8 mouse cellular contexts compared by ENCODE assay signal in genomic region chr5:134677491-134677890, GRCm38 (mm10). TPM values are rescaled to one million over a fixed set of nuclear protein-coding genes. Genes with fewer than 3 reads are reported as not detected.
DNase-seq lines count a peak whose midpoint lies in the region; ATAC-seq and TF ChIP-seq lines count a peak whose summit lies in the region.

No protein-coding gene starts in this region.

- H3K27ac ChIP-seq in gastrocnemius, adult 2 months: peak overlapping the region; percentile 73
- 0 out of 2 replicates have a peak overlapping the region, but pooled peaks have one; percentile 90 for H3K27ac ChIP-seq in kidney, embryonic 15.5 days
- H3K27ac ChIP-seq in neural tube, embryonic 13.5 days (replicated peaks): peak overlapping the region; percentile 90; the same call in 1 of the 2 replicates
- no peak overlapping the region for H3K27ac ChIP-seq in neural tube, embryonic 15.5 days (replicated peaks)
- no peak overlapping the region for H3K27ac ChIP-seq in stomach, postnatal 0 days (replicated peaks)

- H3K9me3 ChIP-seq in kidney, embryonic 15.5 days (replicated peaks): no peaks in the 10 kb centered on the region
- H3K9me3 ChIP-seq in neural tube, embryonic 13.5 days: no peaks in the 10 kb centered on the region
- no peaks in the 10 kb centered on the region for H3K9me3 ChIP-seq in neural tube, embryonic 15.5 days (replicated peaks)
- H3K9me3 ChIP-seq in stomach, postnatal 0 days (ENCODE audit: control insufficient read depth, low read length): no peaks in the 10 kb centered on the region

- no peaks in the 10 kb centered on the region for H3K27me3 ChIP-seq in kidney, embryonic 15.5 days
- no peaks in the 10 kb centered on the region for H3K27me3 ChIP-seq in neural tube, embryonic 13.5 days
- no peaks in the 10 kb centered on the region for H3K27me3 ChIP-seq in neural tube, embryonic 15.5 days (replicated peaks)
- H3K27me3 ChIP-seq in stomach, postnatal 0 days (ENCODE audit: control insufficient read depth, insufficient read depth, low read length): no peaks in the 10 kb centered on the region

- peak overlapping the region; percentile 69 for H3K4me3 ChIP-seq in gastrocnemius, adult 2 months
- no peak overlapping the region for H3K4me3 ChIP-seq in kidney, embryonic 15.5 days (replicated peaks)
- H3K4me3 ChIP-seq in neural tube, embryonic 13.5 days: no peak overlapping the region
- H3K4me3 ChIP-seq in neural tube, embryonic 15.5 days (replicated peaks): no peak overlapping the region
- H3K4me3 ChIP-seq in stomach, postnatal 0 days (ENCODE audit: low read depth, low read length): peak overlapping the region; percentile 0; the same call in 1 of the 2 replicates

- ATAC-seq in kidney, embryonic 15.5 days (replicated peaks; ENCODE audit: low FRiP score): no peak
- no peak for ATAC-seq in neural tube, embryonic 13.5 days (ENCODE audit: low read depth)
- no peak for ATAC-seq in neural tube, embryonic 15.5 days (ENCODE audit: low FRiP score)
- no peak for ATAC-seq in stomach, postnatal 0 days (ENCODE audit: low FRiP score, low TSS enrichment)

- WGBS in kidney, embryonic 15.5 days: 85% methylated on average over 5 of the region's 5 CpGs
- WGBS in neural tube, embryonic 13.5 days: 94% methylated on average over 5 of the region's 5 CpGs
- 88% methylated on average over 5 of the region's 5 CpGs for WGBS in neural tube, embryonic 15.5 days
- WGBS in stomach, postnatal 0 days: 88% methylated on average over 5 of the region's 5 CpGs

- TF ChIP-seq CTCF in gastrocnemius, adult 2 months (IDR thresholded peaks at IDR 0.05): no peak
- TF ChIP-seq CTCF in stomach, postnatal 0 days (IDR thresholded peaks at IDR 0.05; ENCODE audit: low read depth): no peak

- H3K36me3 ChIP-seq in kidney, embryonic 15.5 days: peaks cover 6% of the 10 kb centered on the region; the same call in 1 of the 2 replicates
- peaks cover 40% of the 10 kb centered on the region for H3K36me3 ChIP-seq in neural tube, embryonic 13.5 days
- peaks cover 7% of the 10 kb centered on the region for H3K36me3 ChIP-seq in neural tube, embryonic 15.5 days
- H3K36me3 ChIP-seq in stomach, postnatal 0 days (ENCODE audit: control insufficient read depth, insufficient read depth, low read length): no peaks in the 10 kb centered on the region

- no peak for TF ChIP-seq EP300 in stomach, postnatal 0 days (optimal IDR thresholded peaks at IDR 0.05)

- intact Hi-C loops in gastrocnemius, adult 2 months (cut with DNase I): no loop called here
- intact Hi-C loops in gastrocnemius, postnatal 14 days (cut with DNase I; ENCODE audit: low total_unique reads): no loop called here

- peaks cover 47% of the 10 kb centered on the region for H3K4me1 ChIP-seq in kidney, embryonic 15.5 days
- peaks cover 60% of the 10 kb centered on the region for H3K4me1 ChIP-seq in neural tube, embryonic 13.5 days (replicated peaks)
- H3K4me1 ChIP-seq in neural tube, embryonic 15.5 days: peaks cover 43% of the 10 kb centered on the region
- peaks cover 15% of the 10 kb centered on the region for H3K4me1 ChIP-seq in stomach, postnatal 0 days (replicated peaks; ENCODE audit: control insufficient read depth, insufficient read depth)

- no peak overlapping the region for H3K4me2 ChIP-seq in kidney, embryonic 15.5 days
- H3K4me2 ChIP-seq in neural tube, embryonic 13.5 days: no peak overlapping the region; the same call in 1 of the 2 replicates
- no peak overlapping the region for H3K4me2 ChIP-seq in neural tube, embryonic 15.5 days
- H3K4me2 ChIP-seq in stomach, postnatal 0 days (replicated peaks; ENCODE audit: low read depth): 0 out of 2 replicates have a peak overlapping the region, but pooled peaks have one; percentile 25

- no peak overlapping the region for H3K9ac ChIP-seq in kidney, embryonic 15.5 days
- no peak overlapping the region for H3K9ac ChIP-seq in neural tube, embryonic 13.5 days
- H3K9ac ChIP-seq in neural tube, embryonic 15.5 days (replicated peaks): no peak overlapping the region
- H3K9ac ChIP-seq in stomach, postnatal 0 days (ENCODE audit: low read length): no peak overlapping the region; the same call in 1 of the 2 replicates

- DNase-seq in gastrocnemius, adult 2 months: no peak
- no peak for DNase-seq in gastrocnemius, postnatal 14 days
- DNase-seq in kidney, adult 8-10 months: no peak
- no peak for DNase-seq in stomach, postnatal 0 days (ENCODE audit: low spot score)
- no peak for DNase-seq in layer of hippocampus, postnatal 10 days (ENCODE audit: low spot score in 2 of 2)

RNA-seq across cellular contexts. Expression of gene Limk1, which starts 10.9 kb away (rescaled TPM):
- 1 to 10 TPM; 1.5 to 2.2 TPM for total RNA-seq in gastrocnemius, adult 2 months (2021)
- 1 to 10 TPM; 5.5 to 7.2 TPM for total RNA-seq in gastrocnemius, postnatal 14 days (2021)
- 4.9 and 5.9 TPM in 2 replicates for polyA plus RNA-seq in kidney, embryonic 15.5 days (2015; fragmentation: Nextera tagmentation; extraction: Ambion mirVana)
- polyA plus RNA-seq in neural tube, embryonic 13.5 days (2015; fragmentation: Nextera tagmentation; extraction: Ambion mirVana): 20.3 and 21.3 TPM in 2 replicates
- 22.7 and 27.1 TPM in 2 replicates for polyA plus RNA-seq in neural tube, embryonic 15.5 days (2015; fragmentation: Nextera tagmentation; extraction: Ambion mirVana)
- polyA plus RNA-seq in stomach, postnatal 0 days (2015; fragmentation: Nextera tagmentation; extraction: Ambion mirVana): 1.9 and 2.2 TPM in 2 replicates
- total RNA-seq in layer of hippocampus, postnatal 10 days (2021): 10 to 100 TPM; 59.1 to 67.5 TPM

RNA-seq across cellular contexts. Expression of gene Eif4h, which starts 38.2 kb away (rescaled TPM):
- total RNA-seq in gastrocnemius, adult 2 months (2021): 100 to 1,000 TPM in 1 of 2 experiments, 10 to 100 TPM in 1; 92.2 to 105 TPM
- total RNA-seq in gastrocnemius, postnatal 14 days (2021): 100 to 1,000 TPM; 110 to 114 TPM
- polyA plus RNA-seq in kidney, embryonic 15.5 days (2015; fragmentation: Nextera tagmentation; extraction: Ambion mirVana): 435 and 459 TPM in 2 replicates
- polyA plus RNA-seq in neural tube, embryonic 13.5 days (2015; fragmentation: Nextera tagmentation; extraction: Ambion mirVana): 338 and 355 TPM in 2 replicates
- polyA plus RNA-seq in neural tube, embryonic 15.5 days (2015; fragmentation: Nextera tagmentation; extraction: Ambion mirVana): 317 and 361 TPM in 2 replicates
- polyA plus RNA-seq in stomach, postnatal 0 days (2015; fragmentation: Nextera tagmentation; extraction: Ambion mirVana): 238 and 242 TPM in 2 replicates
- total RNA-seq in layer of hippocampus, postnatal 10 days (2021): 100 to 1,000 TPM; 285 to 302 TPM

Comparison
In these comparisons a context has a peak if more than half of its experiments do, and no peak if none do; other contexts are left out.
1. H3K27ac ChIP-seq: peak in gastrocnemius, adult 2 months (single experiment), kidney, embryonic 15.5 days (single experiment) and neural tube, embryonic 13.5 days (single experiment); none in neural tube, embryonic 15.5 days (single experiment) and stomach, postnatal 0 days (single experiment).
2. H3K4me3 ChIP-seq: peak in gastrocnemius, adult 2 months (single experiment) and stomach, postnatal 0 days (single experiment); none in kidney, embryonic 15.5 days (single experiment), neural tube, embryonic 13.5 days (single experiment) and neural tube, embryonic 15.5 days (single experiment).